Mouse (Mus musculus) hindbrain, embryonic 10.5 days (tissue): ENCODE measurements around the gene Slc41a1. TPM values are rescaled to one million over a fixed set of nuclear protein-coding genes. Genes with fewer than 3 reads are reported as not detected.
"Not testable (repeated sequence)": the region's sequence is repeated elsewhere in the genome, so short reads cannot be mapped to it uniquely, and the experiment has no call there.

ENCODE experiments used
- DNase-seq: peaks from one replicate; pipeline ENCODE4 v3.0.0-alpha.2; 2017; ENCODE audit warnings: low spot score
- H3K27ac ChIP-seq: fragments of 300-500 bp; sonication (generic); 2 replicates; pipeline ENCODE4 v1.5.1; 2016; ENCODE audit warnings: mild to moderate bottlenecking, moderate library complexity
- H3K27me3 ChIP-seq: fragments of 300-500 bp; sonication (generic); 2 replicates; pipeline ENCODE4 v1.6.1; 2016; ENCODE audit warnings: mild to moderate bottlenecking; ENCODE audit not compliant: poor library complexity, insufficient read depth, severe bottlenecking
- H3K36me3 ChIP-seq: fragments of 300-500 bp; sonication (generic); 2 replicates; pipeline ENCODE4 v1.6.1; 2016; ENCODE audit warnings: mild to moderate bottlenecking, moderate library complexity
- H3K4me1 ChIP-seq: fragments of 300-500 bp; sonication (generic); replicated peaks from 2 replicates; pipeline ENCODE4 v1.6.1; 2016; ENCODE audit warnings: mild to moderate bottlenecking
- H3K4me3 ChIP-seq: fragments of 300-500 bp; sonication (generic); 2 replicates; pipeline ENCODE4 v1.5.1; 2016; ENCODE audit warnings: mild to moderate bottlenecking, moderate library complexity
- H3K9me3 ChIP-seq: fragments of 300-500 bp; sonication (generic); 2 replicates; pipeline ENCODE4 v1.6.1; 2016; ENCODE audit warnings: mild to moderate bottlenecking, moderate library complexity
- WGBS: fragments of 180-500 bp; shearing (Covaris S2); methylation state at CpG from one replicate; pipeline ENCODE4 v1.1.7; 2016; 5-methylcytosine and 5-hydroxymethylcytosine counted together
- polyA plus RNA-seq: library from polyadenylated mRNA; unstranded; fragments of >200 nt; fragmentation: Nextera tagmentation; extraction: Ambion mirVana; gene quantifications from 2 replicates; pipeline ENCODE4 v1.2.1, GENCODE M21; 2016

Slc41a1 gene
- polyA plus RNA-seq, 1 experiment from 2014 or later = 8.9 TPM

DNA sequence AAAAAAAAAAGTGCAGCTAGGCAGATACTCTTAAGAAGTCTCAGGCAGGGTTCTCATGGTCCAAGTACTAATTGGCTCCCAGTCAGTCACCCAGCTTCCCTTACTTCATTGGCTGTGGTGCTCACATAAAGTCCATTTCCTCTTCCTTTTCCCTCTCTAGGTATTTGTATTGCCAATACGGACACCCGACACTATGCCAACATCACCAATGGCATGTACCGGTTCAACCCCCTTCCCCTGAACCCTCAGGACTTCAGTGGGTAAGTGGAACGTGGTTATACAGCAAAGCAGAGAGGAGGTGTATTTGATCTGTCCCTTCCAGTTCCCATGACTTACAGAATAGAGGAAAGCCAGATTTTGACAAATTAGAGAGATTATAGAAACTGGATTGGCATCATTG lies 13.6 kb upstream of the Slc41a1 start:
- no peaks in the 10 kb centered on the region for H3K4me1 ChIP-seq
- no peak overlapping the region for H3K4me3 ChIP-seq
- 89% methylated on average over 4 of the region's 4 CpGs for WGBS
- H3K9me3 ChIP-seq = no peaks in the 10 kb centered on the region
- no peaks in the 10 kb centered on the region for H3K27me3 ChIP-seq
- no peaks in the 10 kb centered on the region for H3K36me3 ChIP-seq
- H3K27ac ChIP-seq = no peak overlapping the region
- DNase-seq = no peak

- H3K4me3 ChIP-seq = no peak overlapping the region
These were observed 13.1 kb upstream of the Slc41a1 start for GRCm38 (mm10) chr1:131814191-131814590.

DNA sequence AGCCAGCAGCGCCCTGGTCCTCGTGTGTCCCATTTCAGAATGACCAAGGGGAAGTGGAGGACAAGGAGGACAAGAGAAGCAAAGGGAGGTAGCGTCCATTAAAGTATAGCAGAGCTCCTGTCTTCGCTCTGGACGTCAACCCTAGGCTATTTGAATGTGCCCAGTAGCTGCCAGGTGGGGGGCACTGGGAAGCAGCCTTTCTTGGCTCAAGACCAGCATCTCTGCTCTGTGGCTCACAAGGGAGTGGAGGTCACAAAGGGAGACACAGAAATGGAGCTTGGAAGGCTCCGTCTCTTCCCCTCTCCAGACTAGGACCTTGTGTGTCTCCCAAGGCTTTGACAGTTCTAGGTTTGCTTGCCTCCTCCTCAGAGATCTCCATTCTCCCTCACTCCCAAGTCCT lies 10.4 kb upstream of the Slc41a1 start:
- no peak overlapping the region for H3K27ac ChIP-seq
- no peaks in the 10 kb centered on the region for H3K27me3 ChIP-seq
- H3K36me3 ChIP-seq = no peaks in the 10 kb centered on the region
- H3K4me3 ChIP-seq = no peak overlapping the region
- H3K4me1 ChIP-seq = no peaks in the 10 kb centered on the region
- H3K9me3 ChIP-seq = no peaks in the 10 kb centered on the region
- 83% methylated on average over 6 of the region's 6 CpGs for WGBS
- no peak for DNase-seq

More at GRCm38 (mm10) chr1:131814191-131814590, 13.1 kb upstream of the Slc41a1 start:
- H3K9me3 ChIP-seq = no peaks in the 10 kb centered on the region
- WGBS = 83% methylated on average over 3 of the region's 3 CpGs
- H3K36me3 ChIP-seq = no peaks in the 10 kb centered on the region
- no peak for DNase-seq
- no peaks in the 10 kb centered on the region for H3K4me1 ChIP-seq
- no peaks in the 10 kb centered on the region for H3K27me3 ChIP-seq
- no peak overlapping the region for H3K27ac ChIP-seq

- H3K9me3 ChIP-seq, H3K4me1 ChIP-seq: not testable (repeated sequence)
- WGBS = 74% methylated on average over 9 of the region's 9 CpGs
These were observed 6.9 kb upstream of the Slc41a1 start for GRCm38 (mm10) chr1:131820353-131820752.

GRCm38 (mm10) chr1:131820887-131821328 lies 6.4 kb upstream of the Slc41a1 start:
- Histone ChIP-seq H3K4me3 (no peak overlapping the region), H3K27ac (no peak overlapping the region), H3K4me1 (no peaks in the 10 kb centered on the region), H3K9me3 (no peaks in the 10 kb centered on the region), H3K36me3 (no peaks in the 10 kb centered on the region), H3K27me3 (no peaks in the 10 kb centered on the region; the same call in 1 of the 2 replicates)
- WGBS = 91% methylated on average over 10 of the region's 10 CpGs
- DNase-seq = no peak

More at GRCm38 (mm10) chr1:131820353-131820752, 6.9 kb upstream of the Slc41a1 start:
- not testable (repeated sequence) for H3K36me3 ChIP-seq, DNase-seq, H3K4me3 ChIP-seq, H3K27me3 ChIP-seq, H3K27ac ChIP-seq

DNA sequence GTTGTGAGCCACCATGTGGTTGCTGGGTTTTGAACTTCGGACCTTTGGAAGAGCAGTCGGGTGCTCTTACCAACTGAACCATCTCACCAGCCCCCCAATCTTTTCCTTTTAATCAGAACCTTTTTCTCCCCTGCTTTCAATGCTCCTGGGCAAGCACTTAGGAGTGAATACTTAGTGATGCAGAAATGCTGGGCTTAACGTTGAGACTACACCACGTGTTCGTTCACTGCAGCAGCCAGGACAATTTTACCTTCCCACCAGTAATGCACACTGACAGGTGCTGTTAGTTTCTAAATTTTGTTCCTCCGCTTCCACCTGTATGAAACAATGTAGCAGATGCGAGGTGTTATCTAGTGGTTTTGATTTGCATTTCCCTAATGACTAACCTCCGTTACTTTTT lies 5.0 kb upstream of the Slc41a1 start:
- no peak overlapping the region for H3K27ac ChIP-seq
- no peaks in the 10 kb centered on the region for H3K9me3 ChIP-seq
- H3K4me3 ChIP-seq = no peak overlapping the region
- peaks cover 9% of the 10 kb centered on the region; the same call in 1 of the 2 replicates for H3K27me3 ChIP-seq
- H3K36me3 ChIP-seq = no peaks in the 10 kb centered on the region
- DNase-seq = no peak
- H3K4me1 ChIP-seq = peaks cover 3% of the 10 kb centered on the region
- 80% methylated on average over 8 of the region's 8 CpGs for WGBS

- no peaks in the 10 kb centered on the region for H3K9me3 ChIP-seq
- peaks cover 9% of the 10 kb centered on the region; the same call in 1 of the 2 replicates for H3K27me3 ChIP-seq
- DNase-seq = no peak
- peaks cover 6% of the 10 kb centered on the region for H3K4me1 ChIP-seq
- H3K27ac ChIP-seq = no peak overlapping the region
- H3K36me3 ChIP-seq = no peaks in the 10 kb centered on the region
- no peak overlapping the region for H3K4me3 ChIP-seq
- WGBS = 85% methylated on average over 1 of the region's 1 CpGs
These were observed 4.3 kb upstream of the Slc41a1 start for GRCm38 (mm10) chr1:131822856-131823492.

DNA sequence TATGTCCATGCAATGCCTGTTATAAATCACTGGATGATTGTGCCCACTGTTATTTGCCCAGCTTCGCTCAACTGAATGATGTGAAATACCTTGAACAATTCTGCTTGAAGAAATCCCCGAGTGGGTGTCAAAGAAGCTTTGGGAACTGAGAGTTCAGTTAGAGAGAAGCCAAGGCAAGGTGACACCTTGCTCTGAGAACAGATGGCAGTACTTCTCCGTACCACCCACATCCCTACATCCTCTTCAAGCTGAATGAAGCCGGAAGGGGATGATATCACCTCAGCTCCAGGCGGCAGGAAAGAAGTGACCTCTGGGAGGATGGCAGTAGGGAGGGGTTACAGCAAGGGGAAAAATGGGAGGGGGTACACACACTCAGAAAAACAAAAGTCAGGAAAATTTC lies 3.7 kb upstream of the Slc41a1 start:
- Histone ChIP-seq H3K9me3 (no peaks in the 10 kb centered on the region), H3K36me3 (no peaks in the 10 kb centered on the region), H3K27ac (no peak overlapping the region), H3K4me1 (peaks cover 8% of the 10 kb centered on the region), H3K4me3 (no peak overlapping the region), H3K27me3 (peaks cover 9% of the 10 kb centered on the region; the same call in 1 of the 2 replicates)
- DNase-seq = no peak
- WGBS = 72% methylated on average over 5 of the region's 5 CpGs

GRCm38 (mm10) chr1:131824528-131825181 lies 2.6 kb upstream of the Slc41a1 start:
- Histone ChIP-seq H3K9me3 (no peaks in the 10 kb centered on the region), H3K4me1 (peaks cover 19% of the 10 kb centered on the region), H3K4me3 (no peak overlapping the region), H3K36me3 (no peaks in the 10 kb centered on the region), H3K27ac (no peak overlapping the region), H3K27me3 (peaks cover 9% of the 10 kb centered on the region; the same call in 1 of the 2 replicates)
- DNase-seq = no peak
- WGBS = 87% methylated on average over 11 of the region's 11 CpGs

DNA sequence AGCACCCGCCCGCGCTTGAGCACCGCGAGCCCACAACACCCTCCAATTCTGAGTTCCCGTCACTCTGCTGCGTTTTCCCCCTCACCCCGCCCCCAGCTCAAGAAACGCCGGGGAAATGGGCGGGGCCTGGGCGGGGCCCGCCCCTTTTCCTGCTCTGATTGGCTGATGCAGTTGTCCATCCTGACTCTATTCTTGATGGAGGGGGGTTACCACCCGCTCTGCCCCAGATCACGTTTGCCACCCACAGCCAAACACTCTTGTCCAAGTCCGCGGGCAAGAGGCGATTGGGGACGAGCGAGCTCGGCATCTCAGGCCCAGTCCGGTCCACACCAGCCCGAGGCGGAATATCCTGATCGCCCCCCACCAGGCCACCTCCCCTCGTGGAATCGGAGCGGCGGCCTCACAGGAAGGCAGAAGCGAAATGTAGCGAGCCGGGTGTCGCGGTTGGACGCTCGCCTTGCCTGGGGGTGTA lies 530 bp downstream of the Slc41a1 start:
- Histone ChIP-seq H3K27ac (peak overlapping the region; percentile 94), H3K4me1 (peaks cover 49% of the 10 kb centered on the region), H3K27me3 (peaks cover 9% of the 10 kb centered on the region; the same call in 1 of the 2 replicates), H3K9me3 (no peaks in the 10 kb centered on the region), H3K4me3 (peak overlapping the region; percentile 88), H3K36me3 (peaks cover 30% of the 10 kb centered on the region)
- under 1% methylated on average over 36 of the region's 36 CpGs for WGBS
- peak; percentile 98 for DNase-seq

DNA sequence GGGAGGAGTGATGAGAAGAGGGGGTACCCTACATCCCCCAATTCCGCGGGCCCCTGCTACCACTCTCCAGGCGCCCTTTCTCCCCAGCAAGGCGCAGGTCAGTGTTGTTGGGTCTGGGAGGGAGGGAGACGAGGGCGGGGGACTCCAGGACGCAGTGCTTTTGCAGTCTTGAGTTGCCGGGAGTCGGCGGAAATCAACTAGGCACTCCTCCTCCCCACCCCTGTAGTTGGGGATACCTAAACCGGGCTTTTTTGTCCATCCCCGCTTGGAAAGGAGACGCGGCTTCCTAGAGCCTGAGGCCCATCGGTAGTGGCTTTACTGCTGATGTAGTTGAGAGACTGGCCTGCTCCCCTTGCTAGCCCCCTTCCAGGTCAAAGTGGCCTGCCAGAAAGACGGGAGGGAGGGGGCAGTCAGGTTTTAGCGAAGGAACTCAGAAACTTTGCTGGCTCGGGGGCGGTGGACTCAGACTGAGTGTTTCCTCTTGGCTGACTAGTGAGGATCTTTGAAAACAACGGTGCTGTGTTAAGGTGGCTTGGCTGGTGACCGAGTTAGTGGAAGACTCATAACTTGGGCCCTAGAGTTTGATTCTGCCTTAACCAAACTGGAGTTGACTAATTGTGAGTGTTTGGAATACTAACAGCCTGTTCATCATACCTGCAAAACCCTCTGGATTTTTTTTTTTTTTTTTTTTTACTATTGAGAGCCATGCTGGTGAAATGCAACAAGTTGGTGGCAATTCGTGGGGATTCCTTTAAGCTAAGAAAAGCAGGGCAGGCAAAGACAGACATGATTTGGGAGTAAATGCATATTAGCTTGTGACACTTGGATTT lies 1.2 kb downstream of the Slc41a1 start:
- 2% methylated on average over 22 of the region's 22 CpGs for WGBS
- no peak for DNase-seq

GRCm38 (mm10) chr1:131829279-131829678 lies 2.0 kb downstream of the Slc41a1 start:
- Histone ChIP-seq H3K27ac (0 out of 2 replicates have a peak overlapping the region, but pooled peaks have one; percentile 23), H3K4me1 (peaks cover 55% of the 10 kb centered on the region), H3K27me3 (peaks cover 9% of the 10 kb centered on the region; the same call in 1 of the 2 replicates), H3K4me3 (peak overlapping the region; percentile 88), H3K36me3 (peaks cover 44% of the 10 kb centered on the region), H3K9me3 (no peaks in the 10 kb centered on the region)
- 45% methylated on average over 5 of the region's 5 CpGs for WGBS
- no peak for DNase-seq

More for the DNA sequence above, 1.2 kb downstream of the Slc41a1 start:
- peaks cover 55% of the 10 kb centered on the region for H3K4me1 ChIP-seq
- no peaks in the 10 kb centered on the region for H3K9me3 ChIP-seq
- peak overlapping the region; percentile 88 for H3K4me3 ChIP-seq
- peaks cover 9% of the 10 kb centered on the region; the same call in 1 of the 2 replicates for H3K27me3 ChIP-seq
- H3K27ac ChIP-seq = peak overlapping the region; percentile 94
- H3K36me3 ChIP-seq = peaks cover 37% of the 10 kb centered on the region
